In the genomic region with DNA sequence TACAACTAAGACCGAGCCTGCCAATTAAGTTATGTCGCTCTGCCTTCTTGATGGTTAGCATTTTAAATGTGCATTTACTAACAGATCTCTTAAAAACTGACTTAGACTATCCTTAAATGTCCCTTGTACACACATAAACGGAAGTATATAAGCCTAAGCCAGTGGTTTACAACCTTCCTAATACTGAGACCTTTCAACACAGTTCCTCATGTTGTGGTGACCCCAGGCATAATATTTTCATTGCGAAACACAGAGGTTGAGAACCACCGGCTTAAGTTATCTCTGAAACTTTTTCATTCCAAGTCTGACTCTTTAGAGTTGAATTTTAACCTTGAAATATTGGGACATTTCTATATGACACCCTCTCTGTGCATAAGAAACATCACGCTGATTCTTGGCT, we compare ENCODE assay signal across 15 mouse cellular contexts.
"Had no signal": no experiment of that assay in that cellular context is flagged by ENCODE, and none has a peak within 500 bp of the region (broad histone marks: within the 10 kb centered on the region; RNA-seq: fewer than 3 reads in every experiment).

No protein-coding gene starts in this region.

- DNase-seq: kidney, adult 9 months; kidney, postnatal 36 days; left cerebral cortex, postnatal 4 days; lung, adult 18-20 months; retina, postnatal 1 day; right cerebral cortex, postnatal 4 days; spleen, adult 18-20 months; thymus, adult 2 months; thymus, postnatal 25 days had no signal

- H3K4me1 ChIP-seq: neural tube, embryonic 12.5 days had no signal

- H3K27me3 ChIP-seq: limb, embryonic 13.5 days; neural tube, embryonic 12.5 days had no signal

- H3K27ac ChIP-seq: kidney, postnatal 0 days; limb, embryonic 13.5 days; liver, embryonic 14.5 days; neural tube, embryonic 12.5 days had no signal

- H3K9me3 ChIP-seq: limb, embryonic 13.5 days; midbrain, embryonic 10.5 days; neural tube, embryonic 12.5 days had no signal

- H3K4me3 ChIP-seq: myocyte had no signal

- H3K9ac ChIP-seq: liver, embryonic 14.5 days had no signal

- H3K36me3 ChIP-seq: limb, embryonic 13.5 days; midbrain, embryonic 10.5 days; neural tube, embryonic 12.5 days had no signal
